Mouse (Mus musculus) liver, embryonic 14.5 days (tissue): ENCODE measurements at regions not wholly inside any gene's neighbourhood (a gene's known extent, or its start where the extent isn't known, plus 50 kb on each side); places are given as distances from the start of the nearest gene placed in this dataset.

Experiments
- ATAC-seq: fragments of 200-750 bp; cut with Nextera tagmentation; 2 replicates; pipeline ENCODE4 v1.8.0; 2017; ENCODE audit warnings: moderate number of reproducible peaks, mild to moderate bottlenecking, moderate library complexity; ENCODE audit not compliant: insufficient read depth
- DNase-seq, 3 experiments: peaks; one replicate each; pipeline ENCODE4 v3.0.0-alpha.2; 2012 to 2013; ENCODE audit warnings: low read depth in 3 of 3, low spot score in 3 of 3
- H3K27ac ChIP-seq: fragments of 300-500 bp; sonication (generic); 2 replicates; pipeline ENCODE4 v1.5.1; 2014; ENCODE audit warnings: moderate library complexity, mild to moderate bottlenecking, control low read depth, inconsistent platforms
- H3K27me3 ChIP-seq: fragments of 300-500 bp; sonication (generic); 2 replicates; pipeline ENCODE4 v1.6.1; 2014; ENCODE audit warnings: mild to moderate bottlenecking, low read length, moderate library complexity; ENCODE audit not compliant: control insufficient read depth, insufficient read depth
- H3K36me3 ChIP-seq: fragments of 300-500 bp; sonication (generic); replicated peaks from 2 replicates; pipeline ENCODE4 v1.6.1; 2014; ENCODE audit warnings: low read depth; ENCODE audit not compliant: control insufficient read depth, insufficient read depth
- H3K4me1 ChIP-seq, 2 experiments: fragments of 200-500 bp in 1 of 2; fragments of 300-500 bp in 1 of 2; sonication (generic) in 1 of 2; replicated peaks; 2 replicates each; pipeline ENCODE4 v1.6.1; 2012 to 2014; ENCODE audit warnings: antibody characterized with exemption in 1 of 2, inconsistent platforms in 1 of 2, low read length in 1 of 2; ENCODE audit not compliant: control insufficient read depth in 2 of 2, insufficient read depth in 2 of 2
- H3K4me2 ChIP-seq: fragments of 300-500 bp; sonication (generic); 2 replicates; pipeline ENCODE4 v1.6.1; 2014; ENCODE audit warnings: low read depth, mild to moderate bottlenecking, control low read depth, moderate library complexity
- H3K4me3 ChIP-seq, 2 experiments: fragments of 200-500 bp in 1 of 2; fragments of 300-500 bp in 1 of 2; sonication (generic) in 1 of 2; 2 replicates each; pipeline ENCODE4 v1.5.1; 2012 to 2014; ENCODE audit warnings: low read depth in 2 of 2, low read length in 2 of 2, mild to moderate bottlenecking in 2 of 2, control low read depth in 1 of 2, inconsistent platforms in 1 of 2, moderate library complexity in 1 of 2; ENCODE audit not compliant: insufficient read depth in 1 of 2
- H3K9ac ChIP-seq: fragments of 300-500 bp; sonication (generic); replicated peaks from 2 replicates; pipeline ENCODE4 v1.6.1; 2014; ENCODE audit warnings: mild to moderate bottlenecking, control low read depth, moderate library complexity
- H3K9me3 ChIP-seq: fragments of 300-500 bp; sonication (generic); 2 replicates; pipeline ENCODE4 v1.6.1; 2016; ENCODE audit warnings: low read length, mixed read lengths; ENCODE audit not compliant: control insufficient read depth
- CTCF ChIP-seq: IDR thresholded peaks from 2 replicates; pipeline ENCODE4 v1.5.1; 2016; ENCODE audit warnings: antibody characterized with exemption, low read depth, control low read depth
- EP300 ChIP-seq: IDR thresholded peaks from 2 replicates; pipeline ENCODE4 v1.6.1; 2016; ENCODE audit warnings: antibody characterized with exemption, low read depth
- WGBS: fragments of 180-500 bp; shearing (Covaris S2); extraction: QIAGEN DNeasy Blood & Tissue Kit; methylation state at CpG from one replicate; pipeline ENCODE4 v1.1.7; 2014; ENCODE audit not compliant: insufficient replicate concordance; 5-methylcytosine and 5-hydroxymethylcytosine counted together

DNA sequence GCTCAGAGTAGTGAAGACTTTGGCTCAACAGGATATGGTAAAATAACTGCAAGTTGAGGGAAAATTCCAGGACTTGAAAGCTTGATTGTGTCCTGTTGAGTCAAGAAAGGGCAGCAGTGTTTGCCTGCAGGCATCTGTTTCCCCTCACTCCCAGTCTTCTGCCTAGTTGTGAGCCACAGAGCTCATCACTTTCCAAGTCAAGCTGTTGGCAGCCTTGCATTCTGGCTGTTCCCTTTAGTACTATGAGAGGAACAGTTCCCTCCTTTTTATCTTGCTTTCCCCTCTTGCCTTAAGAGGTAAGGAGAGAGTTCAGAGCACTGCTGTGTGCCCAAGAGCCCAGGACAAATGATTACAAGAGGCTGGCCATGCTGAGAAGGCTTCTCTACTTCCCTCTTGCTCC is 506.0 kb upstream of the Camk1g start:
- Histone ChIP-seq H3K9ac (no peak overlapping the region), H3K4me2 (no peak overlapping the region), H3K27me3 (no peaks in the 10 kb centered on the region), H3K27ac (no peak overlapping the region), H3K9me3 (no peaks in the 10 kb centered on the region), H3K4me1 (no peaks in the 10 kb centered on the region), H3K36me3 (no peaks in the 10 kb centered on the region), H3K4me3 (no peak overlapping the region)
- ATAC-seq = no peak
- TF ChIP-seq CTCF = no peak
- TF ChIP-seq EP300 = no peak
- DNase-seq = no peak

DNA sequence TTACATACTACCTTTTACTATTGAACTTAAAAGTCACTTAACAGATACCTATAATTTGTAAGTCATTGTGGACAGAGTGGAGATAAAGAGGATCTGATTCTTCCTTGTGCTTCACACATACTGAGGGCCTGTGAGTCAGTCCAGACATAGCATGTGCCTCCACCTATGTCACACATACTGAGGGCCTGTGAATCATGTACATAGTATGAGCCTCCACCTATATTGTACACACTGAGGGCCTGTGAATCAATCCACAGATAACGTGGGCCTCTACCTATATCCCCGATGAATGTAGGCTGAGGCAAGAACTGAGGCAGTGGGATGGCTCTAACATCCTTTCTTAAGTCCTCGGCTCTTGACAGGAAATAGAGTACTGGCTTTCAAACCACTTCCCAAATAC is 505.2 kb upstream of the Camk1g start:
- WGBS = 38% methylated on average over 3 of the region's 3 CpGs
- H3K4me3 ChIP-seq = no peak overlapping the region
- H3K9me3 ChIP-seq = no peaks in the 10 kb centered on the region
- H3K4me1 ChIP-seq = no peaks in the 10 kb centered on the region
- no peaks in the 10 kb centered on the region for H3K27me3 ChIP-seq
- ATAC-seq (no peak), DNase-seq (no peak)
- no peaks in the 10 kb centered on the region for H3K36me3 ChIP-seq
- no peak overlapping the region for H3K9ac ChIP-seq
- TF ChIP-seq CTCF = no peak
- TF ChIP-seq EP300 = no peak
- H3K4me2 ChIP-seq = no peak overlapping the region
- no peak overlapping the region for H3K27ac ChIP-seq

DNA sequence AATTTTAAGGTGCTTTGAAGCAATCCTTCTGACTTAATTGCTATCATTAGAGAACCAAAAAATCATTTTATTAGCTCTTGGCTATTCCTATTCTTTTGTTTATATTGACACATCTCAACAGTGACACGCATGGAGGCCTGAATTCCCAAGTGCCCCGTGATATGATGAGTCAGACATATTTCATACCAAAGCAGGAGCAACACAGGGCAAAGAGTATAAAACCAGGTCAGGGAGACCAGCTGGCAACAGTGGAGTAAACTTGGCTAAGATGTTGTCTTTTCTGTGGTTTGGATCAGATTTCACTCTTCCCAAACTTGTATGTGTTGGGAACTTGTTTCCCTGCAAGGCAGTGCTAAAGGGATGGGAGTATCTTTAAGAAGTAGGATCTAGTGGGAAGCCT is 500.6 kb upstream of the Camk1g start:
- H3K4me3 ChIP-seq = no peak overlapping the region
- DNase-seq = no peak

GRCm38 (mm10) chr1:193868639-193869320 is 498.7 kb upstream of the Camk1g start:
- TF ChIP-seq CTCF (no peak), EP300 (no peak)
- Histone ChIP-seq H3K27me3 (no peaks in the 10 kb centered on the region), H3K4me1 (no peaks in the 10 kb centered on the region), H3K9ac (no peak overlapping the region), H3K36me3 (no peaks in the 10 kb centered on the region), H3K27ac (no peak overlapping the region), H3K4me2 (no peak overlapping the region), H3K4me3 (no peak overlapping the region), H3K9me3 (no peaks in the 10 kb centered on the region)
- ATAC-seq (no peak), DNase-seq (no peak)
- 54% methylated on average over 4 of the region's 4 CpGs for WGBS

More for the DNA sequence above, 500.6 kb upstream of the Camk1g start:
- Histone ChIP-seq H3K27ac (no peak overlapping the region), H3K9ac (no peak overlapping the region), H3K36me3 (no peaks in the 10 kb centered on the region), H3K27me3 (no peaks in the 10 kb centered on the region), H3K9me3 (no peaks in the 10 kb centered on the region), H3K4me2 (no peak overlapping the region), H3K4me1 (no peaks in the 10 kb centered on the region)
- ATAC-seq = no peak
- WGBS = 69% methylated on average over 2 of the region's 2 CpGs
- TF ChIP-seq CTCF (no peak), EP300 (no peak)

DNA sequence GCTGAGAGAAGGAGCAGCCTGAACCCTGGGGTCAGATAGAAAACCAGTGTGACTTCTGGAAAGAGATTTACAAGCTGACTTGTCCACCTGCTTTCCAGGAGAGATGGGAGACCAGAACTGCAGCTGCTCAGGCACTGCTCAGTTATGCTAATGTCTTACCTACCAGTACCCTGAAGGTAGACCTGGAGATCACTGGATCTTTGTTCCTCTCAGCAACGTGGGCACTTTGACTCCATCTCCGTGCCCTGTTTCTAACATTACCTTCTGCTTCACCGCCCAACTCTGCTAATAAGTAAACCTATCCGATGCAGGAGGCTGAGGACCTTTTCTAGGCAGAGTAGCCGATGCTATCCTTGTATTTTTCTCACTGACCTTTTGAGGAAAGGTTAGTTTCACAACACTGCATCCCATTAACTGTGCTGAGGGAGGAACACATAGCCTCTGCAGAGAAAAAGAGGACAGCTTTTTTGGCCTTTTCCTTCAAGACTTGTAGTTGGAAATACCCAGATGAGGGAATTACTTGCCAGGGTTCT is 490.7 kb upstream of the Camk1g start:
- Histone ChIP-seq H3K9ac (no peak overlapping the region), H3K4me2 (no peak overlapping the region), H3K27ac (no peak overlapping the region), H3K4me3 (no peak overlapping the region), H3K9me3 (no peaks in the 10 kb centered on the region), H3K4me1 (no peaks in the 10 kb centered on the region), H3K36me3 (no peaks in the 10 kb centered on the region), H3K27me3 (no peaks in the 10 kb centered on the region)
- TF ChIP-seq EP300 (no peak), CTCF (no peak)
- ATAC-seq (no peak), DNase-seq (no peak)
- whole genome bisulfite sequencing = 58% methylated on average over 5 of the region's 5 CpGs
